Mouse (Mus musculus) testis, adult 2 months (tissue): Measurements from ENCODE around the gene Daam2.

Experiments used
- CTCF ChIP-seq: fragments of 200-500 bp; IDR thresholded peaks from 2 replicates; pipeline ENCODE4 v1.5.1; 2012; ENCODE audit warnings: low read depth, mild to moderate bottlenecking, inconsistent platforms, low read length, moderate library complexity; ENCODE audit not compliant: control insufficient read depth, insufficient read depth, insufficient replicate concordance
- POLR2A ChIP-seq: fragments of 200-500 bp; IDR thresholded peaks from 2 replicates; pipeline ENCODE4 v1.6.1; 2012; ENCODE audit warnings: low read depth, mild to moderate bottlenecking, inconsistent platforms, low read length, moderate library complexity; ENCODE audit not compliant: control insufficient read depth

DNA sequence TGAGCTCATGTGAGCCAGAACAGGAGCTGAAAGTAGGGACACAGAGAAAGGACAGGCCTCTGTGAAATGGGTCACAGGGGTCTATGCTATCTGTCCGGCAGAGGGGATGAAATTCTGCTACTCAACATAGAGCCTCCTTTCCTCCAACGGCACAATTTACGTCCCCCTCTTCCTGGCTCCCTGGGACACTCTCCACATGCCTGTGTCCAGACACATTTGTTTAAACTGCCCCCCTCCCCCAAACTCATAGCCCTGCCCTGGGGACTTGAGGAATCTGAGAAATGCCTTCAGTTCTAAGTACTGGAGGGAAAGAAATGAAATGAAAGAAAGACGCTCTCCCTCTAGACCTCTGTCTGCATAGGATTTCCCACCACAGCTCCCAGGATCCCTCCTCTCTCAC is 48.5 kb downstream of the Daam2 start:
- TF ChIP-seq CTCF, result no peak
- TF ChIP-seq POLR2A, result no peak
